Mouse (Mus musculus) brain, embryonic 14.5 days (tissue): ENCODE data around the gene Trim41.

Experiments
- CTCF ChIP-seq: fragments of 200-500 bp; IDR thresholded peaks from 2 replicates; pipeline ENCODE4 v1.5.1; 2012; ENCODE audit warnings: inconsistent platforms, mild to moderate bottlenecking, moderate library complexity, borderline replicate concordance; ENCODE audit not compliant: insufficient read depth, insufficient read length; ENCODE audit errors: extremely low read depth
- POLR2A ChIP-seq: fragments of 200-500 bp; IDR thresholded peaks from 2 replicates; pipeline ENCODE4 v1.6.1; 2012; ENCODE audit warnings: mild to moderate bottlenecking, inconsistent platforms, borderline replicate concordance; ENCODE audit not compliant: poor library complexity, insufficient read depth, insufficient read length, severe bottlenecking; ENCODE audit errors: extremely low read depth

GRCm38 (mm10) chr11:48866481-48866880 lies 49.3 kb upstream of the Trim41 start:
- TF ChIP-seq CTCF (no peak), POLR2A (no peak)
